Mouse (Mus musculus): Measurements from ENCODE around the gene Rfc4.

DNA sequence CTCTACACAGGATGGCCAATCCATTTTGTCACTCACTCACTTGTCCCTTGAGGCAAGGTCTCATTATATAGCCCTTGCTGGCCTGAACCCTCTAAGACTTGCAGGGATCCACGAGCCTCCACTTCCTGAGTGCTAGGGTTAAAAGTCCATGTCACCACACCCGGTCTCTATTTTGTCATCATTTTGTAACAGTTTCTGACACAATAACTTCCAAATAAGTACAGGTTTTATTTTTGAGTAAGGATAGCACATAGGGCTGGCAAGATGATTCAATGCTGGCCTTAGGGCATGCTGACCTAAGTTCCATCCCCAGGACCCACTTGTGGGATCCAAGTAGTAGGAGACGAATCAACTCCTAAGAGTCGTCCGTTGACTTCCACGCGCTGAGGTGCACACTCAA, 21.4 kb downstream of the Rfc4 start:
- TF ChIP-seq CTCF (IDR thresholded peaks at IDR 0.05; ENCODE audit: control insufficient read depth, insufficient read depth, insufficient replicate concordance, low read depth, low read length) (no peak), POLR2A (IDR thresholded peaks at IDR 0.05; ENCODE audit: control insufficient read depth, low read depth, low read length) (no peak)
